Mouse (Mus musculus) CD4-positive, CD25-positive, alpha-beta regulatory T cell (primary cell): ENCODE measurements around the gene C1qtnf1. TPM values are rescaled to one million over a fixed set of nuclear protein-coding genes. Genes with fewer than 3 reads are reported as not detected.

ENCODE experiments used
- polyA plus RNA-seq: library from polyadenylated mRNA; unstranded; fragments of 100-300 nt; shearing (Covaris generic); gene quantifications from one replicate; pipeline ENCODE4 v1.2.1, GENCODE M21; 2017

C1qtnf1 gene
- not detected for polyA plus RNA-seq

GRCm38 (mm10) chr11:118427986-118428385 lies at the start of gene C1qtnf1:
C1qtnf1 (plus strand) TSS chr11:118428203.

GRCm38 (mm10) chr11:118401760-118402280 lies 26.2 kb upstream of the C1qtnf1 start, which contains the start of gene Lgals3bp:
Lgals3bp (minus strand) TSS chr11:118402092.

GRCm38 (mm10) chr11:118418834-118419504 lies 9.0 kb upstream of the C1qtnf1 start, which contains the start of gene Cant1:
Cant1 (minus strand) TSS chr11:118419086.

GRCm38 (mm10) chr11:118476396-118477373 lies 48.7 kb downstream of the C1qtnf1 start, which contains the start of gene Engase:
Engase (plus strand) TSS chr11:118476829.

Other genes starting within 250 kb of the C1qtnf1 start
- 314 TPM for gene Cyth1, start 179.6 kb upstream of the C1qtnf1 start, polyA plus RNA-seq
- gene Usp36, start 138.0 kb upstream of the C1qtnf1 start, polyA plus RNA-seq: 31.6 TPM
- 0.12 TPM for gene Cep295nl, start 85.7 kb upstream of the C1qtnf1 start, polyA plus RNA-seq
- gene Timp2, start 72.5 kb upstream of the C1qtnf1 start, polyA plus RNA-seq: 80.2 TPM
- gene Lgals3bp, start 26.1 kb upstream of the C1qtnf1 start, polyA plus RNA-seq: 133 TPM
- gene Cant1, start 9.1 kb upstream of the C1qtnf1 start, polyA plus RNA-seq: 43.7 TPM
- 14.2 TPM for gene Engase, start 48.6 kb downstream of the C1qtnf1 start, polyA plus RNA-seq